Mouse (Mus musculus): Measurements from ENCODE around the gene Cenpx.

GRCm38 (mm10) chr11:120747974-120748373 lies 34.4 kb upstream of the Cenpx start:
- TF ChIP-seq CTCF (IDR thresholded peaks at IDR 0.05; ENCODE audit: low read depth) (no peak), EP300 (IDR thresholded peaks at IDR 0.05; ENCODE audit: low read depth) (no peak)
